Mouse (Mus musculus): ENCODE results near the gene Uts2. TPM values are rescaled to one million over a fixed set of nuclear protein-coding genes. Genes with fewer than 3 reads are reported as not detected.

Uts2 gene
- polyA plus RNA-seq, 1 experiment from 2014 or later = not detected

GRCm38 (mm10) chr4:150979455-150979854, 17.4 kb upstream of the Uts2 start:
- WGBS = 54% methylated on average over 9 of the region's 9 CpGs
- no peaks in the 10 kb centered on the region for H3K27me3 ChIP-seq (ENCODE audit: insufficient read depth, low read length)
- no peak overlapping the region for H3K27ac ChIP-seq (ENCODE audit: low read depth)
- no peaks in the 10 kb centered on the region for H3K36me3 ChIP-seq (ENCODE audit: insufficient read depth)
- no peaks in the 10 kb centered on the region for H3K9me3 ChIP-seq (ENCODE audit: low read depth, low read length)
- no peak overlapping the region for H3K4me3 ChIP-seq (ENCODE audit: low read depth, low read length)
- DNase-seq (no peak), ATAC-seq (ENCODE audit: insufficient read depth) (no peak)
- H3K4me2 ChIP-seq = no peak overlapping the region
- no peak for TF ChIP-seq CTCF (IDR thresholded peaks at IDR 0.05; ENCODE audit: low read depth)
- H3K9ac ChIP-seq = no peak overlapping the region
- H3K4me1 ChIP-seq (ENCODE audit: insufficient read depth) = no peaks in the 10 kb centered on the region

- Histone ChIP-seq H3K36me3 (ENCODE audit: insufficient read depth) (no peaks in the 10 kb centered on the region), H3K27ac (ENCODE audit: low read depth) (no peak overlapping the region), H3K9me3 (ENCODE audit: low read depth, low read length) (no peaks in the 10 kb centered on the region), H3K9ac (no peak overlapping the region), H3K27me3 (ENCODE audit: insufficient read depth, low read length) (no peaks in the 10 kb centered on the region), H3K4me2 (no peak overlapping the region), H3K4me1 (ENCODE audit: insufficient read depth) (no peaks in the 10 kb centered on the region), H3K4me3 (ENCODE audit: low read depth, low read length) (no peak overlapping the region)
- ATAC-seq (ENCODE audit: insufficient read depth) = no peak
- WGBS = 76% methylated on average over 5 of the region's 5 CpGs
- no peak for TF ChIP-seq CTCF (IDR thresholded peaks at IDR 0.05; ENCODE audit: low read depth)
- no peak for DNase-seq
Observed at GRCm38 (mm10) chr4:150980153-150980552, 16.7 kb upstream of the Uts2 start.

DNA sequence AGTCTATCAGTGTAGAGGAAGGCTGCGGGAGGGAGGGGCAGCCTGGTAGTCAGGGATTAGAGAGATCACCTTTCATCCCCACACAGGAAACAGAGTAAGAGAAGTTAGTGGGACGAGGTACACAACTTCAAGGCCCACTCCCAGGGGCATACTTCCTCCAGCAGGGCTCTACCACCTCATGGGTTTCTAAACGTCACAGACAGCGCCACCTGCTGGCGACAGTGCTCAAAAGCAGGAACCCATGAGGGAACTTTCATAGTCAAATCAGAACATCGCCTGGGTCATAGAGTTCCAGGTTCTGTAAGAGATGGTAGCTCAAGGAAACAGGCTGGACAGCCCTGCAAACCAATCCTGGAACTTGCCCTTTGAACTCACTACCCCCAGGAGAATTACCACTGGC, 6.7 kb upstream of the Uts2 start:
- Histone ChIP-seq H3K27ac (ENCODE audit: low read depth) (no peak overlapping the region), H3K4me1 (ENCODE audit: insufficient read depth) (no peaks in the 10 kb centered on the region), H3K36me3 (ENCODE audit: insufficient read depth) (no peaks in the 10 kb centered on the region), H3K4me3 (ENCODE audit: low read depth, low read length) (no peak overlapping the region), H3K9ac (no peak overlapping the region), H3K27me3 (ENCODE audit: insufficient read depth, low read length) (no peaks in the 10 kb centered on the region), H3K9me3 (ENCODE audit: low read depth, low read length) (no peaks in the 10 kb centered on the region), H3K4me2 (no peak overlapping the region)
- DNase-seq = peak; percentile 65
- TF ChIP-seq CTCF (IDR thresholded peaks at IDR 0.05; ENCODE audit: low read depth) = peak; percentile 49
- 40% methylated on average over 6 of the region's 6 CpGs for WGBS
- no peak for ATAC-seq (ENCODE audit: insufficient read depth)

DNA sequence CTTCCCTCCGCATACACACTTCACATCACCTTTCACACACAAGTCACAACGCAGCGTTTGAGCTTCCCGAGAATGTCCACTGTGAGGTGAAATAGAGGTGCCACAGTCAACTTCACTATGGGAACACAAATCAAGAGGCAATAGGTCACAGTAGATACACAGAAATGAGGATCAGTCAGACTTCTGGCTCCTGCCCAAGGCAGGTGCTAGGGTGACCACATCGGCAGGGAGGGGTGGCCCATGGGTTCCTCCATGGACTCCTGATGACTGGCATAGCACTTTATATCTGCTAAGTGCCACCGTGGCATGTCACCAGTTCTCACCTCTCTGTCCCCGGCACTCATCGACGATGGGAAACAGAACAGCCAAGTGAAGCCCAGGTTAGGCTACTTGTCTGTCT, 1.7 kb downstream of the Uts2 start:
- no peaks in the 10 kb centered on the region for H3K27me3 ChIP-seq (ENCODE audit: insufficient read depth, low read length)
- no peak for ATAC-seq (ENCODE audit: insufficient read depth)
- DNase-seq = no peak
- H3K4me3 ChIP-seq (ENCODE audit: low read depth, low read length) = no peak overlapping the region
- H3K9me3 ChIP-seq (ENCODE audit: low read depth, low read length) = no peaks in the 10 kb centered on the region
- 89% methylated on average over 9 of the region's 9 CpGs for WGBS
- no peaks in the 10 kb centered on the region for H3K4me1 ChIP-seq (ENCODE audit: insufficient read depth)
- no peak overlapping the region for H3K9ac ChIP-seq
- H3K36me3 ChIP-seq (ENCODE audit: insufficient read depth) = no peaks in the 10 kb centered on the region
- no peak overlapping the region for H3K27ac ChIP-seq (ENCODE audit: low read depth)
- TF ChIP-seq CTCF (IDR thresholded peaks at IDR 0.05; ENCODE audit: low read depth) = no peak
- H3K4me2 ChIP-seq = no peak overlapping the region

- no peak overlapping the region for H3K27ac ChIP-seq (ENCODE audit: low read depth)
- no peak overlapping the region for H3K4me2 ChIP-seq
- no peak overlapping the region for H3K4me3 ChIP-seq (ENCODE audit: low read depth, low read length)
- no peaks in the 10 kb centered on the region for H3K4me1 ChIP-seq (ENCODE audit: insufficient read depth)
- ATAC-seq (ENCODE audit: insufficient read depth) = no peak
- DNase-seq = no peak
- no peaks in the 10 kb centered on the region for H3K27me3 ChIP-seq (ENCODE audit: insufficient read depth, low read length)
- 51% methylated on average over 13 of the region's 13 CpGs for WGBS
- H3K9me3 ChIP-seq (ENCODE audit: low read depth, low read length) = no peaks in the 10 kb centered on the region
- H3K36me3 ChIP-seq (ENCODE audit: insufficient read depth) = no peaks in the 10 kb centered on the region
- TF ChIP-seq CTCF (IDR thresholded peaks at IDR 0.05; ENCODE audit: low read depth) = no peak
- H3K9ac ChIP-seq = no peak overlapping the region
Observed at GRCm38 (mm10) chr4:151001397-151001796, 4.5 kb downstream of the Uts2 start.

DNA sequence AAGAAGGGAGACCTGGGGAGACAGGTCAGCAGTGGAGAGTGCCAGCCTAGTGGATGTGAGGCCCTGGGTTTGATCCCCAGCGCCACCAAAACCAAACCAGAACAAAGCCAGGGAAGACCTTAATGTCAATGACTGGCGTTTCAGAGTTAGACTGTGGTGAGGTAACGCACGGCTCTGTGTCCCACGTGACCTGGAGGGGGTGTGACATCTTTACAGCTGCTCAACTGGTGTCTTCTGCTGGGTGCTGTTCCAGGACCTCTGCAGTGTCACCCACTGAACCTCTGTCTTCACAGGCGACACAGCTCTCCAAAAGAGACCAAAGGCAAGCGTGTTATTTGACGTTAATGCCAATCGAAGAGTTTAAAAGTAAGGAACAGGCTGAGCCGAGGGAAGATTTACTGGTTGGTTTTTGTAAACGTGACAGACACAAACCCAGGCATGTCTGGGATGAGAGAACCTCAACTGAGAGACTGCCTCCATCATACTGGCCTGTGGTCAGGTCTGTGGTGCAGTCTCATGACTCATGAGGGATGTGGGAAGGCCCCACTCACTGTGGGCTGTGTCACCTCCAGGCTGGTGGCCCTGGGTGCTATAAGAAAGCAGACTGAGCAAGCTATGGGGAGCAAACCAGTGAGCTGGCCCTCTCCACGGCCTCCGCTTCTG, 8.9 kb downstream of the Uts2 start:
- H3K36me3 ChIP-seq (ENCODE audit: insufficient read depth) = peaks cover 7% of the 10 kb centered on the region; the same call in 1 of the 2 replicates
- no peak for DNase-seq
- H3K9me3 ChIP-seq (ENCODE audit: low read depth, low read length) = no peaks in the 10 kb centered on the region
- TF ChIP-seq CTCF (IDR thresholded peaks at IDR 0.05; ENCODE audit: low read depth) = no peak
- WGBS = 90% methylated on average over 13 of the region's 13 CpGs
- H3K27ac ChIP-seq (ENCODE audit: low read depth) = no peak overlapping the region
- no peak overlapping the region for H3K9ac ChIP-seq
- H3K4me3 ChIP-seq (ENCODE audit: low read depth, low read length) = no peak overlapping the region
- no peaks in the 10 kb centered on the region for H3K27me3 ChIP-seq (ENCODE audit: insufficient read depth, low read length)
- H3K4me1 ChIP-seq (ENCODE audit: insufficient read depth) = no peaks in the 10 kb centered on the region
- ATAC-seq (ENCODE audit: insufficient read depth) = no peak
- H3K4me2 ChIP-seq = no peak overlapping the region

- Histone ChIP-seq H3K9me3 (ENCODE audit: low read depth, low read length) (no peaks in the 10 kb centered on the region), H3K9ac (no peak overlapping the region), H3K27me3 (ENCODE audit: insufficient read depth, low read length) (no peaks in the 10 kb centered on the region), H3K4me2 (no peak overlapping the region), H3K4me1 (ENCODE audit: insufficient read depth) (no peaks in the 10 kb centered on the region), H3K27ac (ENCODE audit: low read depth) (no peak overlapping the region), H3K4me3 (ENCODE audit: low read depth, low read length) (no peak overlapping the region), H3K36me3 (ENCODE audit: insufficient read depth) (peaks cover 11% of the 10 kb centered on the region; the same call in 1 of the 2 replicates)
- no peak for ATAC-seq (ENCODE audit: insufficient read depth)
- TF ChIP-seq CTCF (IDR thresholded peaks at IDR 0.05; ENCODE audit: low read depth) = peak; percentile 67
- WGBS = 49% methylated on average over 6 of the region's 6 CpGs
- DNase-seq = peak; percentile 73
Observed at GRCm38 (mm10) chr4:151006945-151007344, 10.0 kb downstream of the Uts2 start.

Measured in lung, embryonic 14.5 days (tissue).